Mouse (Mus musculus) gastrocnemius, adult 2 months (tissue): ENCODE results near the gene Olfr1085. TPM values are rescaled to one million over a fixed set of nuclear protein-coding genes. Genes with fewer than 3 reads are reported as not detected.
"Not testable (repeated sequence)": the region's sequence is repeated elsewhere in the genome, so short reads cannot be mapped to it uniquely, and the experiment has no call there.

ENCODE experiments used
- DNase-seq: peaks from one replicate; pipeline ENCODE4 v3.0.0; 2022
- H3K27ac ChIP-seq: fragments of 200-600 bp; 2 replicates; pipeline ENCODE4 v1.8.1; 2022; ENCODE audit warnings: mild to moderate bottlenecking
- H3K4me3 ChIP-seq: fragments of 200-600 bp; 2 replicates; pipeline ENCODE4 v1.8.1; 2022; ENCODE audit warnings: mild to moderate bottlenecking, moderate library complexity
- CTCF ChIP-seq: fragments of 200-600 bp; IDR thresholded peaks from 2 replicates; pipeline ENCODE4 v1.8.1; 2022; ENCODE audit warnings: antibody characterized with exemption, mild to moderate bottlenecking, moderate library complexity
- intact Hi-C: fragments of 180-260 bp; cut with DNase I; formaldehyde crosslinking; loops from one replicate; pipeline ENCODE4 v1.15.1; 2025
- long read RNA-seq, 2 experiments: library from polyadenylated mRNA; stranded (forward); transcript quantifications; one replicate each; pipeline ENCODE4 v2.0.0; 2021
- total RNA-seq, 2 experiments: library from RNA; stranded (reverse); gene quantifications; 2 replicates each; pipeline ENCODE4 v1.2.3; 2021

The Olfr1085 gene
- not detected for total RNA-seq
- long read RNA-seq, experiment 1, result 0 reads
- long read RNA-seq, experiment 2, result 0 reads

DNA sequence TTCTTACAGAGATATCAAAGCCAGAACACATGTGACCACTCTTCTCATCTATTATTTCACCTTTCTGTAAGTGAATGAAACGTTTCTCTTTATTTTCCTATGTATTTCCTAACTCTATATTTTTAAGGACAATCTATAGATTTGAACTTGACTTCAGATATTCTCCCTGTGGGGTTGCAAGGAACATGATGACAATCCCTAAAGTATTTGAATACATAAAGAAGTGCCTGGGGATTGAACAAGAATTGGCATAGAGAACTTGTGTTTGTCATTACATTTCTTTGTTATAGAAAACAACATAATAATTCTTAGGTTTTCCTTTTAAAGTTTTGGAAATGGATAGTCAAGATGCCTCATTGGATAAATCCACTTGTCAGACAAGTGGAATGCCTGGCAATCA lies at the start of gene Olfr1085:
Gene Olfr1085 (minus strand): TSS at position 101 of the 400 bp plus-strand sequence.
- no peak within 1 kb of the TSS for H3K4me3 ChIP-seq
- no peak within 1 kb of the TSS for H3K27ac ChIP-seq
- no peak for DNase-seq
- intact Hi-C loops, result no loop called here
- TF ChIP-seq CTCF, result no peak

DNA sequence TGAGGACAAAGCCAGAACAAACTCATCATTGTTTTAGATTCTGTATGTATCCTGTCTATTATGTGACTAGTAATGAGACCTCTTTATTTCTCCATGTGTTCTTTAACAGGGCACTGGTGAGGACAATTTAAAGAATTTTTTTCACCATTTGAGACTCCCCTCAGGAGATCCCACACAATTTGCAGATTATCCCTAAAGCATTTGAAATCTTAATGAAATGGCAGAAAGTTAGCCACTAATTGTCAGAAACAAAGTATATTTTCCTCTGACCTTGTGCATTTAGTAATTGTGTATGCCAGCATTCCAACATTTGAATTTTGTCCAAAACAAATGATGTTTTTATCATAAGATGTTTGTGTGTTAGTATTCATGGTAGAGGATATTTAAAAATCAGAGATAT lies 36.5 kb upstream of the Olfr1085 start, which contains the start of gene Olfr1087:
Gene Olfr1087 (minus strand): TSS at position 101 of the 400 bp plus-strand sequence.
- no peak within 1 kb of the TSS for H3K4me3 ChIP-seq
- no peak within 1 kb of the TSS for H3K27ac ChIP-seq
- no peak for DNase-seq
- TF ChIP-seq CTCF, result no peak
- intact Hi-C loops, result no loop called here

DNA sequence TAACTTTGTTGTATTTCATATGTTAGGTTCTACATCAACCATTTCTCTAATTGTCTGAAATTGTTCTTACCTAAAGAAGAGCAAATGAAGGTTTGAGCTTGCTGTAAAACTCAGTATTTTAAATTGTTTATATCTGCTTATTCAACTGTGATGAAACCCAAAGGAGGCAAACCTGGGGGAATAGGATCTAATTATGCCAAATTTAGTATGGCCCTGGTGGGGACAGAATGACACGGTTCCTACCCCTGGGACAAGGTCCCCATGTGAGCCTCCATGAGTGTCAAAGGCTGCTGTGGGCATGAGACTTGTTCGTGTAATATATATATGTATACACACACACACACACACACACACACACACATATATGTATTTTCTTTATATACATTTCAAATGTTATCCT lies 18.2 kb upstream of the Olfr1085 start, which contains the start of gene Olfr1086:
Gene Olfr1086 (minus strand): TSS at position 101 of the 400 bp plus-strand sequence.
- no peak within 1 kb of the TSS for H3K27ac ChIP-seq
- intact Hi-C loops, result no loop called here
- no peak for TF ChIP-seq CTCF

GRCm38 (mm10) chr2:86639625-86640024 lies 22.2 kb downstream of the Olfr1085 start, which contains the start of gene Olfr1084:
Gene Olfr1084, minus strand, starts transcription at chr2:86639725.
- H3K27ac ChIP-seq, DNase-seq, intact Hi-C loops, H3K4me3 ChIP-seq: not testable (repeated sequence)

More for the DNA sequence above, 18.2 kb upstream of the Olfr1085 start, which contains the start of gene Olfr1086:
- no peak for DNase-seq
- H3K4me3 ChIP-seq, result no peak within 1 kb of the TSS

Other genes with a start within 250 kb of the Olfr1085 start
- gene Olfr1061, start 248.0 kb downstream of the Olfr1085 start, total RNA-seq, result not detected
- gene Olfr1062, start 235.3 kb downstream of the Olfr1085 start, total RNA-seq, result not detected
- not detected for gene Olfr1065, start 211.4 kb downstream of the Olfr1085 start, total RNA-seq
- gene Olfr1066, start 205.8 kb downstream of the Olfr1085 start, total RNA-seq, result not detected
- not detected for gene Olfr228, start 174.6 kb downstream of the Olfr1085 start, total RNA-seq
- gene Olfr1076, start 153.6 kb downstream of the Olfr1085 start, total RNA-seq, result not detected
- gene Olfr1079, start 119.5 kb downstream of the Olfr1085 start, total RNA-seq, result not detected
- not detected for gene Olfr1080, start 103.8 kb downstream of the Olfr1085 start, total RNA-seq
- not detected for gene Olfr1082, start 63.1 kb downstream of the Olfr1085 start, total RNA-seq
- gene Olfr1084, start 22.3 kb downstream of the Olfr1085 start, total RNA-seq, result not detected
- not detected for gene Olfr1086, start 18.1 kb upstream of the Olfr1085 start, total RNA-seq
- not detected for gene Olfr1087, start 36.4 kb upstream of the Olfr1085 start, total RNA-seq
- not detected for gene Olfr1089, start 71.7 kb upstream of the Olfr1085 start, total RNA-seq
- gene Olfr1090, start 97.0 kb upstream of the Olfr1085 start, total RNA-seq, result not detected
- not detected for gene Olfr1093, start 120.5 kb upstream of the Olfr1085 start, total RNA-seq
- gene Olfr141, start 148.0 kb upstream of the Olfr1085 start, total RNA-seq, result not detected
- gene Olfr1094, start 162.6 kb upstream of the Olfr1085 start, total RNA-seq, result not detected
- gene Olfr1095, start 189.7 kb upstream of the Olfr1085 start, total RNA-seq, result not detected
- gene Gm13723, start 212.8 kb upstream of the Olfr1085 start, total RNA-seq, result not detected
- gene Olfr1097, start 230.2 kb upstream of the Olfr1085 start, total RNA-seq, result not detected